Mouse (Mus musculus): ENCODE results near the gene Hivep1. TPM values are rescaled to one million over a fixed set of nuclear protein-coding genes. Genes with fewer than 3 reads are reported as not detected.

Hivep1 gene
- polyA plus RNA-seq (2014; fragmentation: Nextera tagmentation; extraction: Ambion mirVana), result 12.1 and 12.3 TPM in 2 replicates

DNA sequence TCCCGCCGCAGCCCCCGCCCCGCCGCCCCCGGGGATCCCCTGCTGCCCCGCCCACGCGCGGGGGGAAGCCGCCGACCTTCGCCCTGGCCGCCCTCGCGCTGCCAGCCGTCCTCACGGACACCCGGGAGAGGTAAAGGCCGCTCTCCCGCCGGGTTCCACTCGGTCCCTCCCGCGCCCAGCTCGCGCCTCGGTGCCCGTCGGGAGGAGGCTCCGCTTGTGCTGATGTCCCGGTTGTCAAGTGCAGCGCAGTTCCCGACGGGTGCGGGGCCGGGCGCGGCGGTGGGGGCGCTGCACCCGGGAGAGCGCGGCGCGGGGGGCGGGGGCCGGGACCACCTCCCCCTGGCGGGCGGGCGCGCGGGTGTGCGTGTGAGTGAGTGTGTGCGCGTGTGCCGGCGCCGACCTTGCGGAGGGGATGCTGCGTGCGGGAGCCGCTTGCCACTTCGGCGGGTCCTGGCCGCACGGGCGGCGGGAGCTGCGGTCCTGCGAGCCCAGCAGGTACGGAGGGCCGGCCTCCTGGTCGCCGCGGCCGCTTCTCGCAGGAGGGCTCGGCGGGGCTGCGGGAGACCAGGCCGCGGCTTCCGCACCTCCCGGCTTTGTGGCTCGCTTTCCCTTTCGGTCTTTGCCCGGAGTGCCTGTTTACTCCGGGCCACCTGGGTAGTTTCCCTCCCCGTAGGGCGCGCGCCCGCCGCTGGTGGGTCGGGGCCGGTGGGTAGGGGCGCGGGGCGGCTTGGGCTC, at the start of gene Hivep1:
Gene Hivep1 (plus strand): TSS at position 61 of the 735 bp plus-strand sequence.
- Histone ChIP-seq H3K9me3 (ENCODE audit: low read depth, low read length) (no peaks in the 10 kb centered on the region), H3K4me3 (ENCODE audit: low read depth, low read length) (peak within 1 kb of the TSS; percentile 89), H3K27ac (ENCODE audit: low read depth) (peak within 1 kb of the TSS; percentile 98), H3K27me3 (ENCODE audit: insufficient read depth, low read length) (no peaks in the 10 kb centered on the region), H3K36me3 (ENCODE audit: insufficient read depth) (peaks cover 9% of the 10 kb centered on the region), H3K4me1 (ENCODE audit: insufficient read depth) (peaks cover 3% of the 10 kb centered on the region), H3K4me2 (peak within 1 kb of the TSS; percentile 87), H3K9ac (peak within 1 kb of the TSS; percentile 89)
- DNase-seq, result no peak
- ATAC-seq (ENCODE audit: insufficient read depth), result peak; percentile 45
- WGBS, result 1% methylated on average over 82 of the region's 100 CpGs
- TF ChIP-seq CTCF (IDR thresholded peaks at IDR 0.05; ENCODE audit: low read depth), result no peak

DNA sequence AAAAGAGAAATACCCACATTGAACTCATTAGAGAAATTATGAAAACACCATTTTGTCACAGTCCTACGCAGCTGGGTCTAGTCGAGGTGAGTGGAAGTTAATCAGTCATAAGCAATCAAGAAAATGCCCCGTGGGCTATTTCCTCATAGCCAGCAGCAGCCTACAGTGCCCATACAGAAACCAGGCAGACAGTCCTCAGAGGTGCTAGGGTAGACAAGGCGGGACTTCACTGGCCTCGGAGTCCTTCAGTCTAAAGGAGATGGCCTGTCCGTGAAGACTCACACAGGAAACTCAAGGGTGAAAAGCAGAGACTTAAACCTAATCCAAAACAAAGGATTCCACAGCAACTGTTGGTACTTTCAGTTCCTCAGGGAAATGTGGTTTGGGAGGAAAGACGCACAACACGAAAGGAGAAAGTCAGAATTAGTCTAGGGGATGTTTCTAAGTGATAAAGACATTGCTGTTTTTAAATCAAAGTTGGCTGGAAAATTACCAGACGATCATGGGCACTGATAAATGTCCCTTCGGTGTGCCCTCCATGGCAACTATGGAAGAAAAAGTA, 36.3 kb upstream of the Hivep1 start:
- H3K9me3 ChIP-seq (ENCODE audit: low read depth, low read length), result no peaks in the 10 kb centered on the region
- H3K27ac ChIP-seq (ENCODE audit: low read depth), result no peak overlapping the region
- H3K27me3 ChIP-seq (ENCODE audit: insufficient read depth, low read length), result no peaks in the 10 kb centered on the region
- no peaks in the 10 kb centered on the region for H3K36me3 ChIP-seq (ENCODE audit: insufficient read depth)
- ATAC-seq (ENCODE audit: insufficient read depth) (no peak), DNase-seq (no peak)
- no peak for TF ChIP-seq CTCF (IDR thresholded peaks at IDR 0.05; ENCODE audit: low read depth)
- no peak overlapping the region for H3K9ac ChIP-seq
- WGBS, result 76% methylated on average over 10 of the region's 10 CpGs
- no peak overlapping the region for H3K4me3 ChIP-seq (ENCODE audit: low read depth, low read length)
- no peaks in the 10 kb centered on the region for H3K4me1 ChIP-seq (ENCODE audit: insufficient read depth)
- H3K4me2 ChIP-seq, result no peak overlapping the region

DNA sequence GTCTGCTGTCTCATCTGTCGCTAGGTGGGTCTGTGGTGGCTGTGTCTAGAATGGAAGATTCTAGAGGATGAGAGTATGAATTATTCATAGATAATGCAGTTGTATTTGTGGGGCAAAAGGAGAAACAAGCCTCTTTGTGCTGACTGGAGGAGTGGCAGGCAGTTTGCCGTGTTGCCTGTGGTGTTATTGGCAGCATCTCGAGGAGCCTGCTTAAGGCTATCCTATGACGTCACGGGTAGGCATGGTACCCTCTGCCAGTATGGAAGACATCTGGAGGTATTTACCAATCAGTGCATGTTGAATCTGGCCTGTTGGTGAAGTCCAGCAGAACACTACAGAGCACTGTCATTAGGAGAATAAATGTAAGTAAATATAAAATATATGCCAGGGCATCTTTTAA, 35.6 kb upstream of the Hivep1 start:
- no peaks in the 10 kb centered on the region for H3K36me3 ChIP-seq (ENCODE audit: insufficient read depth)
- WGBS, result 80% methylated on average over 5 of the region's 5 CpGs

DNA sequence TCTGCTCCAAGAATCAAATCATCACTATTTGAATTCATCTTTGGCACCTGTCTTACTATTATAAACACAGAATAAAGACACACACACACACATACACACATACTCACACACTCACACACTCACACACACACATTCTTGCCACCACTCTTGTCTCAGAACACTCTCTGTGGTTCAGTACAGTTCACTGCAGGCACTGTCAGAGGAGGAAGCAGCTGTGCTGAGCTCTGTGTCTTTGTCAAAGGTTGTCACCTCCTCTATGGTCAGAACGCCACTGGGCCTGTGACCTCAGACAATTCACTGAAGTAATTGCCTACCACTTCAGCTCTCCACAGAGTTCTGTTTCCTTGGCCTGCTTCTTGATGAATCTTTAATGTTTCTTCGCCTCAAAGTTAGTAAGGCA, 33.5 kb upstream of the Hivep1 start:
- no peak for TF ChIP-seq CTCF (IDR thresholded peaks at IDR 0.05; ENCODE audit: low read depth)
- WGBS, result 58% methylated on average over 2 of the region's 2 CpGs

More for the DNA sequence above, 35.6 kb upstream of the Hivep1 start:
- Histone ChIP-seq H3K4me3 (ENCODE audit: low read depth, low read length) (no peak overlapping the region), H3K9me3 (ENCODE audit: low read depth, low read length) (no peaks in the 10 kb centered on the region), H3K4me1 (ENCODE audit: insufficient read depth) (no peaks in the 10 kb centered on the region), H3K27me3 (ENCODE audit: insufficient read depth, low read length) (no peaks in the 10 kb centered on the region), H3K9ac (no peak overlapping the region), H3K27ac (ENCODE audit: low read depth) (no peak overlapping the region), H3K4me2 (no peak overlapping the region)
- TF ChIP-seq CTCF (IDR thresholded peaks at IDR 0.05; ENCODE audit: low read depth), result no peak
- ATAC-seq (ENCODE audit: insufficient read depth), result no peak
- DNase-seq, result no peak

DNA sequence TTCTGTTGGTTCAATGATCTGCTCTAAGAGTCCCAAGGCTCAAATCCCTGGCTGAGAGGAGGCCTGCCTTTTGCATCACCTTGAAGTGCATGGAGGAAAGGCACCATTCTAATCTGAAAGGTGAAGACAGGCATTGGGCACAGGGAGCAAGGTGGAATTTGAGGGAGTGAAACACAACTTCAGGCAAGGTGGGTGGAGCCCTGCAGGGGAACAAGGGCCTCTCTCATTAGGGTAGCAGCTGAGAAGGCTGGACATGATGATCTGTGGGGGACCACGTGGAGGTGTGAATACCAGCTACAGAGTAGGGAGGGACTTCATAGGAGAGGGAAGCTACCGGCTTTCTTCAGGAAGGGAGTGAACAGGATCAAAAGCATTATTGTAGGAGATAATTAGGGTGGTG, 10.6 kb upstream of the Hivep1 start:
- no peaks in the 10 kb centered on the region for H3K36me3 ChIP-seq (ENCODE audit: insufficient read depth)
- H3K4me3 ChIP-seq (ENCODE audit: low read depth, low read length), result no peak overlapping the region
- 16% methylated on average over 2 of the region's 2 CpGs for WGBS
- H3K9ac ChIP-seq, result no peak overlapping the region
- no peak for TF ChIP-seq CTCF (IDR thresholded peaks at IDR 0.05; ENCODE audit: low read depth)
- H3K9me3 ChIP-seq (ENCODE audit: low read depth, low read length), result no peaks in the 10 kb centered on the region
- DNase-seq (no peak), ATAC-seq (ENCODE audit: insufficient read depth) (no peak)
- no peaks in the 10 kb centered on the region for H3K4me1 ChIP-seq (ENCODE audit: insufficient read depth)
- H3K27ac ChIP-seq (ENCODE audit: low read depth), result no peak overlapping the region
- H3K4me2 ChIP-seq, result no peak overlapping the region
- H3K27me3 ChIP-seq (ENCODE audit: insufficient read depth, low read length), result no peaks in the 10 kb centered on the region

More for the DNA sequence above, 33.5 kb upstream of the Hivep1 start:
- Histone ChIP-seq H3K9me3 (ENCODE audit: low read depth, low read length) (no peaks in the 10 kb centered on the region), H3K9ac (no peak overlapping the region), H3K27ac (ENCODE audit: low read depth) (no peak overlapping the region), H3K4me3 (ENCODE audit: low read depth, low read length) (no peak overlapping the region), H3K36me3 (ENCODE audit: insufficient read depth) (no peaks in the 10 kb centered on the region), H3K27me3 (ENCODE audit: insufficient read depth, low read length) (no peaks in the 10 kb centered on the region), H3K4me2 (no peak overlapping the region), H3K4me1 (ENCODE audit: insufficient read depth) (no peaks in the 10 kb centered on the region)
- DNase-seq (peak; percentile 15), ATAC-seq (ENCODE audit: insufficient read depth) (no peak)

DNA sequence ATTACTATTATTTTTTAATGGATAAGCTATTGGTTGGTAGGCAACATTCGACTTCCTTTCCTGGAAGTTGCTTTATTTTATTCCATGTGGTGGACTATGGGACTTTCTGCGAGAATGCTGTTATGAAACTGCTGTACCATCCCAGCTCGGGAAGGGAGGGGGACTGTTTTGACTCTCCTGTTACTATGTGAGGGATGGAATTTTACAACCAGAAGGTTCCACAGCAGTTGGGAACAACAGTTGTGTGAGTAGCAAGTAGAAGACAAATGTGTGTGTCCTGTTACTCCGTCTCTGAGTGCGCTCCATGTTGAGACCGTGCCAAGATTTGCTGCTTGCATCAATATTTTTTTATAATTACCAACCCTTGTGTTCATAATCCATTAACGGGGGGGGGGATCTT, 8.4 kb upstream of the Hivep1 start:
- H3K4me2 ChIP-seq, result no peak overlapping the region
- no peak overlapping the region for H3K9ac ChIP-seq
- no peak overlapping the region for H3K27ac ChIP-seq (ENCODE audit: low read depth)
- no peaks in the 10 kb centered on the region for H3K36me3 ChIP-seq (ENCODE audit: insufficient read depth)
- TF ChIP-seq CTCF (IDR thresholded peaks at IDR 0.05; ENCODE audit: low read depth), result no peak
- no peak overlapping the region for H3K4me3 ChIP-seq (ENCODE audit: low read depth, low read length)
- no peaks in the 10 kb centered on the region for H3K27me3 ChIP-seq (ENCODE audit: insufficient read depth, low read length)
- DNase-seq (peak; percentile 11), ATAC-seq (ENCODE audit: insufficient read depth) (no peak)
- 67% methylated on average over 7 of the region's 7 CpGs for WGBS
- no peaks in the 10 kb centered on the region for H3K9me3 ChIP-seq (ENCODE audit: low read depth, low read length)
- no peaks in the 10 kb centered on the region for H3K4me1 ChIP-seq (ENCODE audit: insufficient read depth)

DNA sequence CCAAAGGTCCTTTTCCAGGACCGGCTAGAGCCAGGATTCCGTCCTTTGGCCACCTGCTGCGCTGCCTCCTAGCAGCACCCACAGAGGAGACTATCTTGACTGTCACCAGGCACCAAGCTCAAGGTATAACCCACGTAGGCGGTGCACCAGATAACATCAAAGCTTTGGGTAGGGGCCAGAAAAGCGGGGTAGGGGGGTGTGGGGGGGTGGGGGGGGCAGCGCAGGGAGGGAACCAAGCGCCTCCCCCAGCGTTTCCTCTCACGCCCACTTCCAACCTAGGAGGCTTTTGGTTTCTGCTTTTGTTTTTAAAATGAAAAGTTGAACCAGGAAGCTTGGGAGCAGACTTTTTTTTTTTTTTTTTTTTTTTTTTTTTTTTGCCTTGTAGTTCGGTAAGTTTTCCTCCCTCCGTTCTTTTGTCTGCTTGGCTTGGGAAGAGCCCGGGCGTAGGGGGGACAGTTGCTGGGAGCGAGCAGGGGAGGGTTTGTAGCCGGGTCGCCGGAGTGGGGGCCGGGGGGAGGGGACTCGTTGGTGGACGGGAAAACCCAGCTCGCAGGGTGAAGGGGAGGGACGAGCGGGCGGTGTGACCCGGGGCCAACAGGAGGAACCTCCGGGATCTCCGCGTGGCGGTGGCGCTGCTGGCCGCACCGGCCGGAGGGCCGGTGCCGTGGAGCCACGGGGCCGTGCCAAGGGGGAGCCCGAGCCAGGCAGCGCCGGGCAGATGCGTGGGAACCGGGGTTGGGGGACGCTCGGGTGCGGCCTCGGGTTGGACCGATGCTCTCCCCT, 2.6 kb upstream of the Hivep1 start:
- peak; percentile 5; the same call in 1 of the 2 replicates for ATAC-seq (ENCODE audit: insufficient read depth)
- H3K4me1 ChIP-seq (ENCODE audit: insufficient read depth), result peaks cover 3% of the 10 kb centered on the region
- under 1% methylated on average over 47 of the region's 48 CpGs for WGBS
- TF ChIP-seq CTCF (IDR thresholded peaks at IDR 0.05; ENCODE audit: low read depth), result no peak
- H3K4me2 ChIP-seq, result peak overlapping the region; percentile 78
- H3K4me3 ChIP-seq (ENCODE audit: low read depth, low read length), result peak overlapping the region; percentile 89
- no peaks in the 10 kb centered on the region for H3K27me3 ChIP-seq (ENCODE audit: insufficient read depth, low read length)
- no peaks in the 10 kb centered on the region for H3K36me3 ChIP-seq (ENCODE audit: insufficient read depth)
- peak; percentile 77 for DNase-seq
- peak overlapping the region; percentile 94 for H3K27ac ChIP-seq (ENCODE audit: low read depth)
- peak overlapping the region; percentile 80 for H3K9ac ChIP-seq
- H3K9me3 ChIP-seq (ENCODE audit: low read depth, low read length), result no peaks in the 10 kb centered on the region
